Mouse (Mus musculus) adrenal gland, adult 8-10 months (tissue): ENCODE measurements at regions not wholly inside any gene's neighbourhood (a gene's known extent, or its start where the extent isn't known, plus 50 kb on each side); places are given as distances from the start of the nearest gene placed in this dataset.
A peak's percentile ranks its signal among the peaks of the same experiment; 100 is the strongest.

Experiments
- DNase-seq: peaks from one replicate; pipeline ENCODE4 v3.0.0; 2022

DNA sequence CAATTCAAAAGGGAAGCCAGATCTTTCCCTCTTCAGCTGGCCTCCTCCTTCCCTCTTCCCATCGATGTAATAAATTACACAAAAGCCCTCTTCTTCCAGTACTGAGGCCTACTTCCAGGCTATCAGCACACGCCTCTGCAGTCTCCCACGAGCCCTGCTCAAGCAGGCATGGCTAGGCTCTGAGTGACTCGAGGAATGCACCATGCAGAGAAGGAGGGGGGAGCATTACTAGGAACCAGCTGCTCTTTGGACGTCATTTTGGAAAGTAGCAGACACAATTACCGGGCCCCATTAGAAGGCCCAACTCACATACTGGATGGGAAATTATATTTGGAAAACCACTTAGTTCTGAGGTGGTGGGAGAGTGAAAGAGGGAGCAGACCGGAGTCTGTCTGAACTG, 253.7 kb downstream of the Cd83 start:
- no peak for DNase-seq

DNA sequence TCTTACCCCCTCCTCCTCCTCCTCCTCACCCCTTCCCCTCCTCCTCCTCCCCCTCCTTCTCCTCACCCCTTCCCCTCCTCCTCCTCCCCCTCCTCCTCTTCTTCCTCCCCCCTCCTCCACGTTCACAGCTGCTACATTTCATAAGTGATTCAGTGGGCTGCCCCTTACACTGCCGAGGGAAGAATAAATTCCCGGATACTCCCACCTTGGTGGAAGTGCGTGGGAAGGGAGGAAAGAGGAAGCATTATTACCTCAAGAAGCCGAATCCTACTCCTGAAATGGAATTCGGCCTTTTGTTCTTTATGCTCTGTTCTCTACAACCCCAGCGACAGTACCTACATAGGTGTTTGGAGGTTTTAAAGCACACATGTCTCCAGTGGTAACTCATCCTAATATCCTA, 256.1 kb downstream of the Cd83 start:
- DNase-seq: no peak

DNA sequence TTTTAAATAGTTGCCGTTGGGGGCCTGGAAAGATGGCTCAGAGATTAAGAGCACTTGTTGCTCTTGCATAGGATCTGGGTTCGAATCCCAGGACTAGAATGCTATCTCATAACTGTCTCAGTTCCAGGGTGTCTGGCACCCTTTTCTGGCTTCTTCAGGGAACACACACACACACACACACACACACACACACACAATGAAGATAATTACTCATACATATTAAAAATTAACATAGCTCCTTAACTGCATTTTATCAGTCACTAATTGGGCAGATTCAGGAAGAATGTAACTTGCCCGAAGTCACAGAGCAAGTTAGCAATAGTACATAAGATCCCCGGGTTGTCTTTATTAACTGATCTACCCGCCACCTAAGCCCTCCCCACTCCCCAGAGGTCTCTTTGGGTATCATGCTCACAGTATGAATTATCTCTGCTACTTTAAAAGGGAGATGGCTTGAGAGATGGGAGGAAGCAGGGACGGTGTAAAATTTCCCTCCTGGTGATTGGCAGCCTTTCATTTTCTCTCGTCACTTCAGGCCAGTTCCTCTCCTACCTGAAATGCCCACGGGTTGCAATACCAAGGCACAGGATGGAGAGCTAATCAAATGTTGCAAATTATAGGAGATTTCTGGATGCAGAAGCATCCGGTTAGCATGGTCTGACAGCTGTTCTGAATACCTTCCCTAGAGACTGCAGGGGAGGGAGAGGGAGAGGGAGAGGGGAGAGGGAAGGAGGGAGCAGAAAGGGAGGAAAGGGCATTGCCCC, 258.3 kb downstream of the Cd83 start:
- no peak for DNase-seq

DNA sequence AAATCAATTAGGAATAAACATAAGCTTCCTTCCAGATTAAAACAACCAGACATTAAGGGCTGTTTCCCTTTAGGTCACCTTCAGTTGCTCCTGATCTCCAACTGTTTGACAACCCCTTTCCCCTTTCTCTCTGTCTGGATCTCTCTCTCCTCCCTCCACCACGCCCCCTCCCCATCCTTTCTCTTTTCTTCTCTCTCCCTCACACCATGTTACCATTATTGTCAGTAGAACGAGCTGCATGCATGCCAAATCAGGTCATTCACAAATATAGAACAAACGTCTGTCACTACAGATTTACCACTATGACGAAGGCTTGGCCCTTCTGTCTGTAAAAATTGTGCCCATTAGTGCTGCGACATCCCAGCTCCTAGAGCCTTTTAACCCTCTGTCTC, 258.9 kb downstream of the Cd83 start:
- DNase-seq: no peak

DNA sequence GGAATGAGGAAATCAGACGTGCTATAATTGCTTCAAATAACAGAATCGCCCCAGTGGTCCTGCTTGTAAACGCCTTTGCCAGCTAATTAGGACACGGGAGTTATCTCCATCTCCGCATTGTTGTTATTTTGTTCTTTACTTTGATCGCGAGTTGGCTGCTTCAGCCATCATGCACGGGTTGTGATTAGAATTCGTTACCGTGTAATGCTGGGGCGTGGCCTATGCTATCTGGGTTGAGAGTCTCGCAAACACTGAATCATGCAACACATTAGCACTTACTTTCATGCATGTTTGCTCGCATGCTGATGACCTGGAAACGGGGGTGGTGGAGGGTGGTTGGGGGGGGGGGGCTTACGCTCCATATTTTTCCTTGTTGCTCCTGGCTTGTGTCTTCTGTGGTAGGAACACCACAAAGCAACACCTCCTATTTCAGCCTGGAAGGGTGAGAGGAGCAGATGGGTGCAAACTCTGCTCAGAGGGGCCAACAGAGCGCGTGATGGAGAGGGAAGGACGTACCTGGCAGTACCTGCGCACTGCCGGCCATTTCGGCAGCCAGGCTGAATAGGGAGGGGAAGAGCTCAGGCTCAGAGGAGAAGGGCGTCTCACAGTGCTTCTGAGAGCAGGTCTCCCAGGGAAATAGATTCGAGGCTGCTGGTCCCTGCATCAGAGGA, 260.1 kb downstream of the Cd83 start:
- no peak for DNase-seq

DNA sequence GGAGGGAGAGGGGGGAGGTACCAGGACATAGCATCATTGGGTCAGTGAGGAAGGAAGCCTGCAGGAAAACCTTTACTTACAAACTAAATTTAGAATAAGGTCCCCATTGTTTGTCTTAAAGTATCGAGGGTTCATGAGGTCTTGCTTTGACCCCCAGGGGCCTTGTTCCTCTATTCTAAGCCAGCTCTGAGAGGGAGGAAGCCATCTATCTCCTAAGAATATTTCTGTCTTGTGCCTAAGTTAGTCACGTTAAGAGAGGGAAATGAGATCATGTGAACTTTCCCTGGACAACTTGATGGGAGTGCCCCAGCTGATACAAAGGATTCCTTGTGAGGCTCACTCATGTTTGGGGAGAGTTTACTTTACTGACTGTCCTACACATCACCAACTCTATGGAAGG, 261.9 kb downstream of the Cd83 start:
- peak; percentile 18 for DNase-seq

DNA sequence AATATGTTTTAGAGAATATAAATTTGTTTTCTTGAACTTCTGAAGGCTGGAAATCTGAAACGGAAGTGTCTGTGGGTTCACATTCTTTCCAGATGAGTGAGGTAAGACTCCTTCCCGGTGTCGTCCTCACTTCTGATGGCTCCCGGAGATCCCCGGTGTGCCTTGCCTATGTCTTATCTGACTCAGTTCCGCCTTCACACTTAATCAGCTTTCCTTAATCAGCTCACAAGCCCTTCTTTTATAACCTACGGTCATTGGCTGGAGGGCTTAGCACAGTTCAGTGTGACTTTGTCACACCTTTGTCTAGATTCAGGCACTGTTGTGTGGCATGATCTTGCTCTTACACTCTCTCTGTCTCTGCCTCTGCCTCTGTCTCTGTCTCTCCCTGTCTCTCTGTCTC, 269.6 kb downstream of the Cd83 start:
- no peak for DNase-seq

DNA sequence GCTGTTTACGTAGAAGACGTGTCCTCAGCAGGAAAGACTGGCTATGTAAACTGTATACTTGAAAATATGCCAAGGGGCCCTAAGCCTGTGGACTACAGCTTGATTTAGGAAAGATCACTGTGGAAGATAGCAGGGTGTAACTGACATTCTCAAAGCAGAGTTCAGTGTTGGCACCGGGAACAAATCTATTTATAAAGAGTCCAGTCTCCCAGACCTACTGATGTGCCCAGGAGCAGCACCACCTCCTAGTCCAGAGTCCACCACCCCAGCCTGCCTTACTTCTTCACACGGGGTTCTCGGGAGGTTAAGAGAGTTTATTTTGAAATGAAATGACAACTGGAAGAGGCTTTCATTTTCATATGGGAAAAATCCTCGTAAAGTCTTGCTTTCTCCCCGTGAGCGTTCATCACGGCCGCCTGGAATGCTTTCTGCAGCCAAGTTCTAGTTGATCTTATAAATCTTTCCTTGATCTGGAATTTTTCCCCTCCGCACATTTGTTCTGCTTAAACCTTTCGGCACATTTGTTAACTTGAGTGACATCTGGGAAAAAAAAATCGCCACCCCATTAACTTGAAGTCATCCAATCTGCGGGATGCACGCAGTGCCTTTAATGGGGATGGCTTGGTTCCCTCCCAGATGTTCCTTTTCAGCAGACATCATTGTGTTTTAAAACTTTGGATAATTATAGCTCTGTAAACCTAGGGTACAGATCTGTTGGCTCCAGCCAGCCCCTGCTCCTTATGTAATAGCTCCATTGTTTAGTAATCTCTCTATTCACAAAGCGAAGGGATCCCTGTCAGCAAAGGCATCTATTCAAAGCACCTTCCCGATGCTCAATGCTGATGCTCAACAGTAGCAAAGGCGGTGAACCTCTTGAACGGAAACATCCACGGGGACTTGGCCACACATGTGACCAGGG, 271.3 kb downstream of the Cd83 start:
- no peak for DNase-seq

DNA sequence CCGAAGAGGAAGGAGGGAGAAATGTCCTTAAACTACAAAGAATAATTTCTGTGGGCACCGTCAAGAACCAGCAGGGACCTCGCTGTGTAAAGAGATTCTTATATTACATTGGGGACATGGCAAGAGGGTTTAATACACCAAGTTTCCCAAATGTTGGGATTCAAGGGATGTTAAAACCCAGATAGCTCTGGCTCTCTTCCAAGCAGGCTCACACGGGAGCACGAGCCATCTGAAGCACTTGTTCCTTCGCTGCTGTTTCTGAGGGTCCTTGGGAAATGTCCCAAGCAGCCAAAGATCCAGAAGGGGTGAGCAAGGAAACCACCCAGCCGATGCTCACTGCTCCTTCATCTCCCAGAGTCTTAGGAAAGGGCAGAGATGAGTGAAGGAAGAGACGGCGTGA, 272.1 kb downstream of the Cd83 start:
- no peak for DNase-seq

DNA sequence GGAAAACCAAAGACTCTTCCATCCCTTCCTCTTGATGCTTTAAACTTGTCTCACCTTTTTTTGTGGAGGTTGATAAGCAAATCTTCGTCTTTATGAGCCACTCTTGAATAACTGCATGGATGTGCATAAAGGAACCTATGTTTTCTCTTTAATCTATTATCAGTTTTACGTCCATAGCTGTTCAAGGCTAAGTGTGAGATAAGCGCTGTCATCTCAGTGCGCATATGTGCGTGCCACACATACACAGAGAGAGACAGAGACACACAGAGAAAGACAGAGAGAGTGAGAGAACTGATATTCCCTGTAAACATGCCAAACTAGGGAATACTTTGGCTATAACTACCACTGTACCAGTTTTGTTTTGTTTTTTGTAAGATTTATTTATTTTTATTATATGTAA, 273.0 kb downstream of the Cd83 start:
- DNase-seq: no peak

DNA sequence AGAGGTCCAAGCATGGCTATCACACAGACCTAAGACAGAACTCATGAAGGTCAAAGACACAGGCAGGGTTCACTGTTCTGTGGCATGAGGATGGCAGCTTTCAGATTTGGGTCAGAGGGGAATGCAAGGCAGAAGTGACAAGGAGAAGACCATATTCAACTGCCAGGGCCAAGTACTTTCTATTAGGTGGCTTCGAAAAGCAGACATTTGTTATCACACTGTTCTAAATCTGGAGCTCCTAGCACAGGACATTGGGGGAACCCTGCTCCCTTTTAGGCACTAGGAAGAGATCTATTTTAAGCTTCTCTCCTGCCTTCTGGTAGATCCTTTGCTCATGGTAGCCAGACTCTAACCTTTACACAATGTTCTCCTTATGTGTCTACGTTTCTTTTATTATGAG, 273.7 kb downstream of the Cd83 start:
- no peak for DNase-seq

DNA sequence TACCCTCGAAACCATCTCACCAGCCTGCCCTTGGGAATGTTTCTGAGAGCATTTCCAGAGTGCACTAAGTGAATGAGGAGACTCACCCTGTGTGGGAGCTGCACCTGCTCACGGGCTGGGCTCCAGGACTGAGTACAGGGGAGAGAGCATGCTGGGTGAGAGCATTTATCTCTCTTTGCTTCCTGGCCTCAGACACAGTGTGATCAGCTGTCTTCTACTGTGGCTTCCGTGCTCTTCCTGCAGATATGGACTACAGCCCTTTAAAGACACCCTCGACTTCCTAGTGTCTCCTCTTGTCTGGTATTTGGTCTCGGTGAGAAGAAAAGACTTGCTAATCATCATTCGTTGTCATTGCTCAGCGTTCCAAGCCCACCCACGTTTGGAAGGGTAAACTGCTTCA, 274.9 kb downstream of the Cd83 start:
- DNase-seq: no peak

DNA sequence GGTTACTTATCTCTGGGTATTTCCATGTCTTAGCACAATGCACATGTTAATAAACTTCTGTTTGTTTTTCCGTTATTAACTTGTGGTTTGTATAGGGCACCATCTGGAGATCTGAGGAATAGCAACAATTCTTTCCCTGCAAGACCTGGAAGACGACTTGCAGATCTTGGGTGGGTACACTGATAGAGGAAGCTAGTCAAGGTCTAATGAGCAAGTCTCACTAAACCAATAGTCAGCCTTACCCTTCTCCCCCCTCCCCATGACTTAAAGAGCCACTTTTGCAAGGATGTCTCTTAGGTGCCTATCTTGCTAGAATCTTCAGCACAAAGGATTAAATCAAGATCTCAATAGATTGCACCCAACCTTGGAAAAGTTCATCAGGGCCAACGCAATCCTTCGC, 276.7 kb downstream of the Cd83 start:
- DNase-seq: no peak

DNA sequence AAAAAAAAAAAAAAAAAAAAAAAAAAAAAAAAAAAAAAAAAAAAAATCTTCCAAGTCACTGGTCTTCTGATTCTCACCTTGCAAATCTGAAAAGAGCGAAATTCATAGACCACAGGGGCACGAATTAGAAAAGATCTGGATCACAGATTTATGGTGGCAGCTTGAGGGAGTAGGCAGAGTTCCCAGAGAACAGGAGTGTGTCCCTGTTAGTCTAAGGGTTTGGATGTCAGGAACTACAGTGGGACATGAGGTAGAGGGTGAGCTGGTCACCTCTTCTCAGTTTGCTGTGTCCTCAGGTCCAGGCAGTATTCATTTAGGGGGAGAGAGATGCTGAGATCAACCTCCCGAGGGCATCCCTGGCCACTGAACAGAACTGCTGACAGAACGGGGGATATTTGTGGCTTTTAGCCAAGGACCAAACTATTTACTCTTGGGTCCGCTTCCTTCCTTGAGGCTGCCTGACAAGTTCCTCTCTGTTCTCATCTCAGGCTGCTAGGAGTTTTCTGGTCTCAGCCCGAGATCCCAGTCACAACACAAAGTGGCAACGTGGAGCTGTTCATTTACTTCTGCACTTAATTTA, 277.2 kb downstream of the Cd83 start:
- no peak for DNase-seq

DNA sequence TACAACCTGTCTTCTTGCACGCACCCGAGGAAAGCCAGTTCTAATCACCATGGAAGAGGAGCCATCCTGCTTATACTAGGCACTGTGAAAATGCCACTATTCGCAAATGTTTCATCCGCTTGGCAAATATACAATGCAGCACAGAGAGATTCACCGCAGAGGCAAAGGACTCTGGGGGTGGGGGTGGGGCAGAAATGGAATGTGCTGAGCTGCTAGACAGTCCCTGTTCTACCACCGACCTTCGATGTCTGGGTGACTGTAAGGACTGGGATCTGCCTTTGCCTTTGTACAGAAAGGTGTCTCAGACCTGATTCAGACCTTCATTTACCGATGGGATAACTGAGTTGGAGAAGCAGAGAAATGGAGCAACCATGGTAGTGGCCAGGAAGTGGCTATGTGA, 278.7 kb downstream of the Cd83 start:
- no peak for DNase-seq

DNA sequence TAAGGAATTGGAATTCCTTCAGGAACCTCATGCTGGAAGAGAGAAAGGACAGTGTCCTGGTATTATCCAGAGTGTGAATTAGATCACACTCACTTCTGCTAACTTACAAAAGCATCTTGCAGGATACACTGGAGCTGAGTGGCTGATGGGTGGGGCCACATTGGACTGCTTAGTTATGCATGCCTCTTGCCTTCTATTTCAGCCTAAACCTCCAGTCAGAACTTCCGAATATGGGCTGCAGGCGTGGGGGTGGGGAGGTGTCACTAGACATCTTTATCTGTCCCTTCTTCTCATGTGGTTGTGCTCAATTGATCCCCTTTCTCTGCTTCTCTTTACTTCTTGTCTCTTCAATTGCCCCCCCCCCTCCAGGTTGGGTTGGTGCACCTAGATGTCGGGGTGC, 279.5 kb downstream of the Cd83 start:
- DNase-seq: no peak

DNA sequence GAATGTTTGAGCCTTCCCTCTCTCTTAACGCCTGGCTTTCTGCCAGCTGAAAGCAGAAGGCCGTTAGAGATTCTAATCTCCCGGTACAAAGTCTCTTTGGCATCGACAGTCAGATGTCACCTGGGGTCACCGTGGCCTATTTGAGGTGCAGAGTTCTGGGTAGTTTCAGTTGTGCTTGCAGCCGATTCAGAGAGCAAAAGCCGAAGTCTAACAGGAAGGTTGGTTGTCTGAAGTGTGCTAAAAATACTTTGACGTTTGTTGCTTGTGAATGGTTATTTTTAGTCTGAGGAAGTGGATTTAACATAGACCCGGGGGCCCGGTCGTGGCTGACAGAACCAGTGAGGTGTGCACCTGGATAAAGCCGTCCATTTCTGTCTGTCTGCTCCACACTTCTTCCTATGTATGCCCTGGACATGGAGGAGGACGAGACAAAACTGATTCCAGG, 281.2 kb downstream of the Cd83 start:
- peak; percentile 17 for DNase-seq

DNA sequence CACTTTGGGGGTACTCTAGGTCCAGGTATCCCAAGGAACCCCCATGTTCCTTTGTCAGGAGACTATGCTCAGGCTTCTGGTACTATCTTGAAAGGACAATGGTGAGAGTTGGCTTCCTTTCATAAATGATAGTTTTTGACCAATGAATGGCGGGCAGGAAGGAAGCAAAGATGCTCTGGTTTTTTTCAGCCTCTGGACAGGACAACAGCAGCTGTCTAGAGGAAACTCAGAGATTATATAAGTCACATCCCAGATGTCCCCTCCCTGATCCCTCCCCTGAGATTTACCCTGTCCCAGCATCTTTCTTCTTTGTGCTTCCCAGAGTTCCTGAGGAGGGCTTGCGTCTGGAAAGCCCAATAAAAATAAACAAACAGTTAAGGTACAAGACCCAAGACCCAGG, 282.7 kb downstream of the Cd83 start:
- DNase-seq: no peak

DNA sequence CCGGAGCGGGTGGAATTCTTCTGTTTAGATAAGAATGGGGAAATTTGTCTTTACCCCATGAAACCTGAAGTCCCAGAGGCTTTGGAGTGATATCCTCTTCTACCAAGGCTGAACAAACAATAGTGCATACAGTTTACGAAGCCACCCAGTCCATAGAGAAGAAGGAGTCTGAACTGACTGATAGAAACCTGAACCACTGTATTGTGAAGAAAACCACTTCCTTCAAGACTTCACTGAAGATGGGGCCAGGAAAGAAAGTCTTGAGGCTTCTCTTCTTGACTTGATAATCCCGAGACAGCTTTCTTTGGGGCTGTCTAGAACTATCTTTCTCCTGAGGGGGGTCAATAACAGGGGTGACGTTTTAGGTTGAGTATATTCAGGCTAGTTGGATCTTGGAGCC, 284.4 kb downstream of the Cd83 start:
- DNase-seq: no peak

DNA sequence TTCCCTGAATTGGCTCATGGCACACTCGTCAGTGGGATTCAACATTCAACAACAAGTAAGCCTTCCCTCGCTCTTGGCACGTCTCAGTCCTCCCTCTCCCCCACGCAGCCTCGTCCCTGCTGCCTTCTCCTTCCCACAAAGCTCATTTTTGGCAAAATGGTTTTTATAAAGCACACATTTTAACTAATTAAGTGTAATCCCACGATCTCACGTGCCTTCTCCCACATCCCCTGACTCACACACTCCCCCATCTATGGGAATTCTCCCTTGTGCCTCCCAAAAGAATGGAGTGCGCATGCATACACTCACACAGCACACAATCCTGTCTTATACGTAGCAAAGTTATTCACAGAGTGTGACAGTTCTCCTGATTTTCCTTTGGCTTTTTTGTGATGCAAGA, 288.5 kb downstream of the Cd83 start:
- no peak for DNase-seq

DNA sequence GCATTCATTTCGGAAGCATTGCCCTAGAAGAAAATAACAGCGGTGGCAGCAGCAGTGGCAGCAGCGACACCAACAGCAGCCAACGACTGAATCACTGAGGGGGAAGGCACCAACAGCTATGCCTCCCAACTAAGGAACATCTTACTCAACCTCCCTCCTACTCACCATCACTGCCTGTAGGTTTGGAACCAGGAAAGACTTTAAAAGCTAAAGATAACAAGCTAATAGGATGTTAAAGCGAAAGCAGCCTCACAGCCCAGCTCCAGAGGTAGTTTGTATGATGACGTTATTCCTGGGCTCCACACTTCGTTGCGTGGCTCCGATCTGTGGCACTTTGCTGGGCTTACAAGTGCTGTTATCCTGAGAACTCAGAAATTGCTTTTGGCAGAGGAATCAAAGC, 289.6 kb downstream of the Cd83 start:
- no peak for DNase-seq

DNA sequence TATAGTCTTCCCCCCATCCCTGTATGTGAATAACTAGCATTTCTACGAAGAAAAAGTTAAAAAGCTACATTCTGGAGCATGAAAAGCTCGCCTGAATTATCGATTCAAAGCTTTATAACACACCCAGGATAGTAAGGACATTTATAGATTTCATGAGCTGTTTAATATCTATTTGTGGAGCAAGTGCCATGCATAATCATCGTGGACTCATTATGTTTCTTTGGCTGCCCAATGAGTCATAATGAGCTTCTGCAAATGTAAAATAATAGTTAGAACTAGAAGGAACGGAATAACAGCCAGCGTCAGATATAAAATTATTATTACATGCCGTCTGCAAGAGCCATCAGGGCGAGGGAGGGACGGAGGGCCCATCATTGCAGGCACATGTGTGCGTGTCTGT, 292.4 kb downstream of the Cd83 start:
- no peak for DNase-seq
